Mouse (Mus musculus) neural tube, embryonic 10.5 days (tissue): Measurements from ENCODE around the gene Lyz2.
"Not testable (repeated sequence)": the region's sequence is repeated elsewhere in the genome, so short reads cannot be mapped to it uniquely, and the experiment has no call there.

Experiments used
- DNase-seq: peaks from one replicate; pipeline ENCODE4 v3.0.0-alpha.2; 2017; ENCODE audit warnings: low spot score; ENCODE audit errors: extremely low spot score

The Lyz2 gene

DNA sequence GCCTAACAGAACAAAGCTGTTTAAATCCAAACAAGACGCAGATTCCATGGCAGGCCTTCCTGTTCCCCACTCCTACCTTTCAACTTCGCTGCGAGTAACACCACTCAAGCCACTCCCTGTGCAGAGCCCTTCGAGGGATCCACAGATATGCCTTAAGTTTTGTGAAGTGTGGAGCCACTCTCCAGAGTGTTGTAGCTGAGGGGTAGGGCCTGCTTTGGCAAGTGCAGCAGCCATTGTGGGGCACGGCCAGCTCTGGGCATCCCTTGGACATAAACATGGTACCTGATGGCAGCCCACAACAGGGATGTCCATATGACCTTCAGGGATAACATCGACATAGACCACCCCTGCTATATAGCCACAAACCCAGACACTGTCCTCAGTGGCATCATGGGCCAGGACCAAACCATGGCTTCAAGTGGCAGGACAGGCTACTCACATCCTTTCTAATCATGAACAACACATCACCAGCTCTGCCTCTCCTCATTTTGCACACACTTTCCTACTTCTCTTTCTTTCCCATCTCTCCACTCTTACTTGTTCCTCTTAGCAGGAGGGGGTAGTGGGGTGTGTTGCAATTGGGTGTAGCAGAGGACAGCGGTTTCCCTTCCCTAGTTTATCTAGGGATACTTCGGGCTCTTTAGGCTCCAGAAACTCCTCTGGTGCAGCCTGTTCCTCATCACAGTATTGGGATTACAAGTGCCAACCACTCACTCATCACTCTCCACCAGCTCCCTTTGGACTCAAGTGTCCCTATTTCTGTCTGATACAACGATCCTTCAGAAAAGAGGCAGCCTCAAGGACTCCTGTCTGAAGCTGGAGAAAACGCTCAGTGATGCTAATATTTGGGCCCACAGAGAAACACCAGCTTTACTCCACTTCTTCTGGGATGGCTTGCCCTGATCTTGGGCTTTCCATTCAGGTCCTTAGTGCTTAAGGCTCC, 2.7 kb upstream of the Lyz2 start:
- DNase-seq = no peak

DNA sequence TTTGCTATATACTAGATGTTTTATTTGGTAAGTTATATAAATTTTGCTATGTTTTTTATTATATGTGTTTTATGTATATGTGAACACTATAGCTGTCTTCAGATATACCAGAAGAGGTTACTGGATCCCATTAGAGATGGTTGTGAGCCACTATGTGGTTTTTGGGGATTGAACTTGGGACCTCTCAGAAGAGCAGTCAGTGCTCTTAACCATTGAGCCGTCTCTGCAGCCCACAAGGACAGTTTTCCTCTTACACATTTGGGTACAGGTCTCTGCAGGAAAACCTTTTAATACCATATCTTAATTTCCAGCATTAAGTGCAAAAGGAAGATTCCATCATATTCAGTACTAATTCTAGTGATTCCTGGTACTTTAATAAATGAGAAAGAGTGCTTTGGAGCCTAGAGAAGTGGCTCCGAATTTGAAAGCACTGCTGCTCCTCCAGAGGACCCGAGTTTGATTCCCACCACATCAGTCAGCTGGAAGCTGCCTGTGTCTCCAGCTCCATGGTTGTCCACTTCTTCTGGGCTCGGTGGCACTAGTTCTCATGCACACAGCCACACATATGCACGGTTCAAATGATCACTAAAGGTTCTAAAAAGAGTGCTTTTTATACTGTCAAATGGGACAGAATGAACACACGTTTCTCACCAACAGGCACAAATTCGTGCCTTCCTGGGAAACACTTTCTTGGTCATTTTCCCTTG, 1.9 kb upstream of the Lyz2 start:
- no peak for DNase-seq

DNA sequence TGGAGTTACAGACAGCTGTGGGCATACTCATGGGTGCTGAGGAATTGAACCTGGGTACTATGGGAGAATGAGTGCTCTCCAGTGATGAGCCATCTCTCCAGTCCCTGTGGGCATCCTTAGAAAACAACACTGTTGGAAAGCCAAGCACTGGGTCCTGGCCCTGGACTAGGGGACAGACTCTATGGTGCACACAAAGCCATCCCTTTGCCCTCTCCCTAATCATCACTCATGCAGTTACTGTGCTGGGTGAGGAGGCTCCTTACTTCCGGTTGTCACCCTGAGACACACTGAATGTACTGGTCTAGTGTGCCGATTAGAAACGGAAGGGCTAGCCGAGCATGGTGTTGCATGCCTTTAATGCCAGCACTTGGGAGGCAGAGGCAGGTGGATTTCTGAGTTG, 1.1 kb upstream of the Lyz2 start:
- DNase-seq = not testable (repeated sequence)

DNA sequence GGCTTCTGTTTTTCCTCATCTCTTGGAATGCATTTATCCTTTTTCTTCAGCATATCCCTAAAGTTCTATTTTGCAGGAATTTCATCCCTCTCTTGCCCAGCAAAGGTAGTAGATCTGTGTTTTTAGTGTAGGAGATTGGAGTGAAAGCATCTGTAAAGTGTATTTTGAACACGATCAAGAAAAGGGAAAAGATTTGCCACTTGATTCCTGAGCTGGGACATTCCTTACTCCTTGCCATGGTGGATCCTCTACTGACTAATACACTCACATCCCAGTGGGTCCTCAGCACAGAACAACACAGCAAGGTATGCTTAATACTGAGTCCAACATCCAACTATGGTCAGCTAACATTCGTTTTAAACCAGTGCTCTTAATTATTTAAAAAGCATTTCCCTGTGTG, 430 bp upstream of the Lyz2 start:
- DNase-seq = no peak

DNA sequence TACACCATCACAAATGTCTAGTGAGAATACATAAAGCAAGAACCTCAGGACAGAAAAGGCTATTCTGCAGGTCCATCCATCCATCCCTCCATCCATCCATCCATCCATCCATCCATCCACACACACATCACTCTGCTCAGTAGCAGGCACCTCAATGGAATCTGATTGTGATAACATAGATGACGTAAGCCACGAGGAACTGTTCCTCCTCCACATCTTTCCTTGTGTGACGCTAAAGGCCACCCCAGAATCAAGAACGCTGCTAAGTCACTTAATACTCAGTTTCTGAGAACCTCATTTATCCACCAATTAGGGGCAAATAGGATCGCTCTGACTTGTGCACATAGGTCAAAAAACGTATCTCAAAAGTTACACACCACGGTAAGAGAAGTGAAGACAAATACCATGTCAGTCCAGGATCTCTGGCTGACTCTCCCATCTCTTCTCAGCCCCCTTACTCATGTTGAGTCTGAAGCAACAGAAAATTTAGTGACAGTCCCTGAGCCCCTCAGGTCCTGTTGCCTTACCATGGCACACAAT, 670 bp downstream of the Lyz2 start:
- no peak for DNase-seq

DNA sequence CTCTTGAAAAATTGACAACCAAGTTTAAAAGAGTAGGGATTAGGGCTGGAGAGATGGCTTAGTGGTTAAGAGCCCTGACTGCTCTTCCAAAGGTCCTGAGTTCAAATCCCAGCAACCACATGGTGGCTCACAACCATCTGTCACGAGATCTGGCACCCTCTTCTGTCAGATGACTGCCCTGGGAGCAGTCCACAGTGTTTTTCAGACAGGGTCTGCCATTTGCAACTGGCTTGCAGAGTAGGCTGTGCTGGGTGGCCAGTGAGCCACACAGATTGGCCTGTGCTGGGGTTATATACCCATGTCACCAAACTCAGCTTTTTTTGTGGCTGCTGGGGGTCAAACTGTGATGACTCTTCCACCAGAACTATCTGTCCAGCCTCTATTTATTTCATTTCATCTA, 2.1 kb downstream of the Lyz2 start:
- DNase-seq = no peak

DNA sequence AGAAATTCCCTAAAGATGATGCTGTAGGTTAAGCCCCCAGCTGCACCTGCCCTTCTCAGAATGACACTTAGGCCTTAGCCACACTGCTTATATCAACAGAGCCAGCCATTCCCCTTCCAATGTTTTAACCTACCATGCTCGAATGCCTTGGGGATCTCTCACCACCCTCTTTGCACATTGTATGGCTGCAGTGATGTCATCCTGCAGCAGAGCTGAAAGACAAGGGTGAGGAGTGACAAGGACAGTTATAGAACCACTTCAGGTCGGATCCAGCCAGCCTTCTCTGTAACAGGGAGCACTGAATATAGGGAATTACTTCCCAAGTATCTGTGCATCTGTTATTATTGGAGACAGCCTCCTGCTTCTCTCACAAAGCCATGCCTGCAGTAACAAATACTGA, 3.6 kb downstream of the Lyz2 start:
- not testable (repeated sequence) for DNase-seq

DNA sequence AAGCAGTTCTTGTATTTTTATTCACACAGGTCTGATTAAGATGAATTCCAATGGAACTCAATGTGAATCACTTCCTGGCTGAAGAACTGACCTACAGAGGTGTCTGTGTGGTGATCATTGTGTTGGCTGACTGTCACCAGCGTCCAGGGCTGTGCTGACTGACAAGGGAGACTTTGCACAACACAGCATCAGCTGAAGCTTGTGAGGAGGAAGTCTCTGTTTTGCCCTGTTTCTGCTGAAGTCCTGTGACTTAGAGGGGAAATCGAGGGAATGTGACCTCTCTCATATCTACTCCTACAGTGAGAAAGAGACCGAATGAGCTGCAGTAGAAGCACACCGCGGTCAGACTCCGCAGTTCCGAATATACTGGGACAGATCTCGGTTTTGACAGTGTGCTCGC, 4.3 kb downstream of the Lyz2 start:
- DNase-seq = not testable (repeated sequence)

DNA sequence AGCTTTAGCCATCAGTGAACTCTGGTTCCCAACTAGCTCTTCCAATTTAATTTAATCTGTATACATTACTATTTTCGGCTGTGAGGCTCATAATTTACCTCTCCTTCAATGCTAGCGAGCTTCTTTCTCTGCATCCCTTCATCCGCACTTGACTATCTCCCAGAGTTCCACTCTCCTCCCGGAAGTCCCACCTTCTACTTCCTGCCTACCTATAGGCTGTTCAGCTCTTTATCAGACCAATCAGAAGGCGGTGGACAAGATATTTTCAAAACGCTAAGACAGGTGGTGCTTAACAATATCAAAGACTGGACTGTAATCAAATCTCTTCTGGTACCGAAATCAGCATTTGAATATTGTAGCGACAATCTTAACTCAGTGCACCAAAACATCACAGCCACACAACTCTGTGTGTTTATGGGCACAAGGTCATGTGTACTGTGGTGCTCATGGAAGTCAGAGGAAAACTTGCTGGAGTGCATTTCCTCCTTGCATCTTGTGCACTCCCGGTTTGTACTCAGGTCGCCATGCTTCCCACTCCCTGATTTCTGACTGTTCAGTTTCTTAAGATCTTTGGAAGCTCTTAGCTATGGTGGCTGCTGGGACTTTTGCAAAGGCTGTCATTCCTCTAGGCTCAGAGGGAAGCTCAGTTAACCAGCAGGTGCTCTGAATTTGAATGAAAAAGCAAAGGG, 6.3 kb downstream of the Lyz2 start:
- no peak for DNase-seq

DNA sequence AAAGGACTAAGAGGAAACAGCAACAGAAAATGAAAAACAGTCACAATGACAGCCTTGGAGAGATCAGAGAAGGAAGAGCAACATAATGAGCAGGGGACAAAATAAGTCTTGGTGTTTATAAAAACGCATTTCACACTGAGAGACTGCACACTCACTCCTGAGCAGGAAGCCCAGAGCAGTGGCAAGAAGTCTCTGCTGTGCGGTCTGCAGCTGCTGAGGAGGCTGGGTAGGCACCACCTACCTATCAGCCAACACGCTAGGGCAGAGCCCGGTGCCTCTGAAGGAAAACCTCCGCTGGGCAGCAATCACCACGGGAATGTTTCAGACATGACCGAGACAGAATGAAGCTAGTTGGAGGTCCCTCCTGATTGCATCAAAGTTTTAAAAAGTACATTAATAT, 7.5 kb downstream of the Lyz2 start:
- DNase-seq = not testable (repeated sequence)

DNA sequence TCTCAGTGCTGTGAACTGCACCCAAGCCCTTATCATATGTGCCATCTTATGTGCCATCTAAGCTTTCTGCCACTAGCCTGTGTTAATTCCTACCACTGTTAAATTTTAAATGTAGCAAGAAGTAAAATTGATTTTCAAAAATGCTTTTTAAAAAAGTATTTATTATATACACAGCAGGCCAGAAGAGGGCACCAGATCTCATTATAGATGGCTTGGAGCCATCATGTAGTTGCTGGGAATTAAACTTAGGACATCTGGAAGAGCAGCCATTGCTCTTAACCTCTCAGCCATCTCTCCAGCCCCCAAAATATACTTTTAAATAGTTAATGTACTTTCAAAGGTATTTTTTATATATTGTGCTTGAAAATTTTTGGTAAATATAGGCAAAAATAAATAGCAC, 10.1 kb downstream of the Lyz2 start:
- no peak for DNase-seq

DNA sequence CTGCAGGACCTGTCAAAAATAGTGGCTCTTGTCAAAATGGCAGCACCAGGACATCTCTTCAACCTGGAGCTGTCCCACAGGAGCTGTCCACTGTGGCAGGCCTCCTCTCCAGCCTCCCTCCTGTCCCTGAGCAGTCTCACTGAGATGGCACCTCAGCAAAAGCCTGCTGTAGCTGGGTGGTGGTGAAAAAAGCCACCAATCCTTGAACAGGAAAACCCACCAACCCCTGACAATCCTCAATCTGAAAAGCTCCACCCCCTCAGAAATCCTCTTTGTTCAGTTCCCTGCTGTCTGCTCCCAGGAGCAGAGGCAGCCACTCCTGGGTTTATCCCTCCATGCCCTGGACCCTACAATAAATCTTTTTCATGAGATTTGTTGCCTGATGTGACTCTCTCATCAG, 22.3 kb downstream of the Lyz2 start:
- no peak for DNase-seq

DNA sequence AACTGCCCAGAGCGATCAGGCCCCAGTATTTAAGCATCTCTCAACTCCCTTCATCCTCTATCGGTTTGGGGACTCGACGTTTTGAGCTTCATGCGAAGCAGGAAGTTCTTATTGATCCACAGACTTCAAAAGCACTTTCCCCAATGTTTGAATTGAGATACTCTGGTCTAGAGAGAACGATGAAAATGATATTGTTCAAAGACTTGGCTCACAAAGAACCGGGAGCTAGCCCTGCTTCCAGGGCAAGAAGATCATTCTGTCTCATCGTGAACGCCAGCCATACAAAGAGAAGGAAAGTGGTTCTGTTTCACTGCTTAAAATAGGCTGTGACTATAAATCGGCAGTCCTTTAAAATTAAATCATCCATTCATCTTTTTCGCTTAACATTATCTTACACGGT, 43.5 kb downstream of the Lyz2 start, which contains the start of gene 9530003J23Rik:
Gene 9530003J23Rik (minus strand): TSS at position 101 of the 400 bp plus-strand sequence.
- no peak for DNase-seq

DNA sequence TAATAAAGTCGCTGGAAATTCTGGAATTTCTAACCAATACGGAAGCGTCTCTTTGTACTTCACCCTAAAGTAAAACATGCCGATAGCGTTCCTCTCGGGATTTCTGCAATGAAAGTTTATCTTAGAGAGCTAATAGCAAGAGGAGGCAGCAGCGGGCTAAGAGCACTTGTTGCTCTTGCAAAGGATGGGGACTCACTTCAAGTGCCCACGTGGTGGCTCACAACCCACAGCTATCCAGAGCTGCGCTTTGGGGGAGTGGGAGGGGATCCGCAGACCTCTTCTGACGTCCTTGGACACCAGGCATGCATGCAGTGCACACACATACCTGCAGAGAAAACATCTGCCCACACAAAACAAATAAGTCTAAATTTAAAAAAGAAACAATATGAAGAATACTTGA, 46.3 kb downstream of the Lyz2 start:
- no peak for DNase-seq

DNA sequence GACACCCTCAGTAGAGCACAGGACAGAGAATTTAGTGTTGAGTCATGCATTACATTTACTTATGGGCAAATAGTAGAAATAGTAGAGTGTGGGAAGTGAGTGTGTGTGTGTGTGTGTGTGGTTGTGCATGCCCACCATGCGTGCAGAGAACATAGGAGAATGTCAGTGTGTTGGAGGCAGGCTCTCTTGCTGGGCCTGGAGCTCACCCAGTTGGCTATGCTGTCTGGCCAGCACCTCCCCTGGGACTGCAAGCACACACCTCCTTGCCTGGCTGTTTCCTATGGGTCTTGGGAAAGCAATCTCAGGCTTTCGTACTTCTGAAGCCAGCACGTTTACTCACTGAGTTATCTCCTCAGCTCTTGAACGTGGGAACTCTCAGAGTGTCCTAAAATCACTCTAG, 47.3 kb downstream of the Lyz2 start:
- no peak for DNase-seq

DNA sequence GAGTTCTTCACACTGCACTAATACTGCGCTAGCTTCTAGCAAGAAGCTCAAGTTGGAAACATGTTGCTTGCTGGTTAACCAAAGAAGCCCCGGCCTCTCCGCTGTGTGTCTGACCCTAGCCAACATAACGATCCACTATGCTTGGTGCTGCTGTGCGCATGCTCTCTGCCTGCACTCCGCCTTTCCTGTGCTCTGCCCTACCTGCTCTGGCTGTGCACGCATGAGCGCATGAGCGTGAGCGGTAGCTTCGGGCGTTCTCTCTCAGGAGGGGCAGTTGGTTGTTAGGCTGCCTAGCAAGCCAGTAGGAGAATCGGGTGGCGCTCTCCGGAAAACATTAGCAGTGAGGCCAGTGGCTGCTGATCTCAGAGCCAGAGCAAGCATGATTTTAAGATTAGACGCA, 52.3 kb downstream of the Lyz2 start:
- no peak for DNase-seq
